Mouse (Mus musculus) WW6 (cell line): Measurements from ENCODE around the gene H3f3a.

ENCODE experiments used
- DNase-seq: peaks from one replicate; pipeline ENCODE4 v3.0.0-alpha.2; 2013; ENCODE audit warnings: low read depth, low spot score

H3f3a gene

DNA sequence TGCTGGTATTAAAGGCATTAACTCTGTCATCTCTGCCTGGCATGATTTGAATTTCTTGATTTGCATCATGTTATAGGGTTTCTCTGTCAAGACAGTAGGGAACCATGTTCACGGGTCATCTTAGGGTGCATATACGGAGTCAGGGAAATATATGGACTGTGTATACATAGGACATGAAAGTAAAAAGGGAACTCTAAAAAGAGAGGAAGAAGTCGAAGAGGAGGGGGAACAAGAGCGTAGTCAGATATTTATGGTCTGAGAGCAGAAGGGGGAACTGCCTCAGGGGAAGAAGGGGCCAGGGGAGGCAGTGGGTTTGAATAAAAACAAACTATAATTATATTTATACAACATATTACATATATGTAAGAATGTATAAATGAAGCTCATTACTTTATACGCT lies 8.5 kb upstream of the H3f3a start:
- DNase-seq = no peak

- no peak for DNase-seq
Observed at GRCm38 (mm10) chr1:180821101-180821500, 7.4 kb upstream of the H3f3a start.

- no peak for DNase-seq
Observed at GRCm38 (mm10) chr1:180818000-180818399, 4.3 kb upstream of the H3f3a start.

GRCm38 (mm10) chr1:180815371-180816024 lies 1.8 kb upstream of the H3f3a start:
- DNase-seq = no peak

GRCm38 (mm10) chr1:180813409-180813884 lies 296 bp downstream of the H3f3a start:
- peak; percentile 61 for DNase-seq

DNA sequence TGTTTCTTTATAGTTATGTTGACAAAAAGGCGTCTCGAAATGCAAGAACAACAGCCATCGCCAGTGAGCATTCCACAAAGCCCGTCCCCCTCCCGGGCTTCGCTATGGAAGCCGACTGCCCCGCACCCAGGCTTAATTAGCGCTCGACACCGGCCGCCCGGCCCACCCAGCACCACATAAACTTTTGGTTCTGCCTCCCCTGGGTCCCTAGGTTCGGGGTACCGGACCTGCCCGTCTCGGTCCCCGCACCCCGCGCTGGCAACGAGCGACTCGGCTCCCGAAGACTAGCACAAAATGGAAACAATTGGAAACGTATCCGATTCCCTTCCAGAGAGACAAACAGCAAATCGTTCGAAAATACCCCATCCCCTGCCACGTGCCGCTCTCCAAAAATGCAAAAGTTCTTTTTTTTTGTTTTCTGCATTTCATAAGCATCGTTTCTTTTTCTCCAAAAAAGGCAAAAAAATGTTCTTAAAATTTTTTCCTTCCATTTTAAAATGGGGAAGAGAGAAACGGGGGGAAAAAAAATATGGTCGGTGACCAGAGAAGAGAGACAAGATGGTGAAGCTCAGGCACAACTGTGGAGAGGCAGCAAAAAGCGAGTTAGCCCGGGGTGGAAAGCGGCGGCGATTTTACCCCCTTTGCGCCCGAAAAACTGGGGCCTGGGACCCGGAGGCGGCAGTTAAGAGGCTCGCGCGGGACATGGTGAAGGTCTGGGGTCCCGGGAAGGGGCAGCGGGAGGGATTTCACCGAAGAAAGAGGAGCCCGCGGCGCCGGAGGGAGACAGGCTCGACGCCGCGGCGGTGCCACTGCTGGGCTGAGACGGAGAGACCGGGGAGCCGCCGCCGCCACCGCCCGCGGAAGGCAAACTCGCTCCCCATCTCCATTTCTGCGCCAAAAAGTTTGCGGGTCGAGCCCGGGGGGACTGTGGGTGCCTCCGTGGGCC lies 1.0 kb downstream of the H3f3a start:
- DNase-seq = no peak

GRCm38 (mm10) chr1:180811596-180812462 lies 1.9 kb downstream of the H3f3a start:
- no peak for DNase-seq

GRCm38 (mm10) chr1:180810976-180811375 lies 2.8 kb downstream of the H3f3a start:
- no peak for DNase-seq

GRCm38 (mm10) chr1:180808831-180809230 lies 4.9 kb downstream of the H3f3a start:
- DNase-seq = no peak

- no peak for DNase-seq
Observed at GRCm38 (mm10) chr1:180803881-180804280, 9.9 kb downstream of the H3f3a start.

- no peak for DNase-seq
Observed at GRCm38 (mm10) chr1:180801466-180801994, 12.2 kb downstream of the H3f3a start.

DNA sequence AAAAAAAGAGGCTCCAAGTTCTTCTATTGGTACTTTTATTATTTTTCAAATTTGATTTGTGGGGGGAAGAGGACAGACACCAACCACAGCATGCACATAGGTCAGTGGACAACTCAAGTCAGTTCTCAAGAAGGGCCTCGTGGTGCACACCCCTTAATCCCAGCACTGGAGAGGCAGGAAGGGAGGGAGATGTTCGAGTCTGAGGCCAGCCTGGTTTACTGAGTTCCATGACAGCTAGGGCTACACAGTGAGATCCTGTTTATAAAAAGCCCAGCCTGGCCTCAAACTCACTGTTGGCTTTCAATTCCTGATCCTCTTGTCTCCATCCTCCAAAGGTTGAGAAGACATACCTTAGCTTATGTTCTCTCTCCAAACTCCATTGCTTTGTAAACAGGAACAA lies 12.9 kb downstream of the H3f3a start:
- no peak for DNase-seq

GRCm38 (mm10) chr1:180800022-180800421 lies 13.7 kb downstream of the H3f3a start:
- DNase-seq = no peak

GRCm38 (mm10) chr1:180799253-180799652 lies 14.5 kb downstream of the H3f3a start:
- no peak for DNase-seq

GRCm38 (mm10) chr1:180798660-180799059 lies 15.1 kb downstream of the H3f3a start:
- DNase-seq = no peak

DNA sequence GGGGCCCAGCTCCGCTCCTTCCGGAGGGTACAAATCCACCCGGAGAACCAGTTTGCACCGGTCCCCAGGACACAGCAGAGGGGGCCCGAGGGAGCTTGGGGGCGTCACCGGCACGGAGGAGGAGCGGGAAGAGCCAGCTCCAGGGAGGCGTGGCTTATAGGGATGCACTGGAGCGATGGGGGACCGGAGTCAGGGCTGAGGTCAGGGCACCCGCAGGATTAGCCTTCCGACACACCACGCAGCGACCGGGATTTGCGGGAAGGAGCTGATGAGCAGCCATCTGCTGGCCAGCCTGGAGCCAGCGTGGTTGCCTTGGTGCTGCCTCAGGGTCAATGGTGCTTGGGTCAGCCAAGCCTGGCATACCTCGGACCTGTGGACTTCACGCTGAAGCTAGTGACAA lies 19.6 kb downstream of the H3f3a start:
- DNase-seq = no peak

DNA sequence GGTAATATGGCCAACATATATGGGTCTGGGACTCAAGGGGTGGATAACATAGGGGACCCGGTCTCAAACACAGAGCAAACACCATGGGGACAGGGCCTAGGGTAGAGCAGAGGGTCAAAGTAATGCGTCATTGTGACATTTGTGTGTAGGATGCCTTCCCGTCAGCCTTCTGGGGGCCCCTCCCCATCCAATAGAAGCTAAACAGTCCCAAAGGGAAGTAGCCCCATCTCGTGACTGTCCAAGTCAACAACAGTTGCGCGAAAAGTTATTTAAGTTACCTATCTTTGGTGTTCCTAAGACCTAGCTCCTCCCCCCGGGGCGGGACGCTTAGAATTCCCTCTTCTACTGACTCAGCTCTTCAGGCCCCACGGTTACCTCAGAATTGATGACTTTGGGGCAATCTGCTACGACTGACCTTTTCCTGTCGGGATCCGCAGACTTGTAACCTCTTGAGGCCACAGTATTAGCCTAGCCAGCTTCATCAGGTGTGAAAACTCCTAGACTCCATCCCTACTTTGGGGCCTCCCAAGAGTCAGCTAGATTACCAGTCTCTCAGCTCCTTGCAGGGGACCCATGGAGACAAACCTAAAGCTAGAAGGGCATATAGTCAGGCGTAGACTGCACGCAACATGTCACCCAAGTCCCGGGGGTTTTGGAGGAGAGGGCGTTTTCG lies 20.2 kb downstream of the H3f3a start:
- DNase-seq = no peak

GRCm38 (mm10) chr1:180792814-180793213 lies 20.9 kb downstream of the H3f3a start:
- DNase-seq = no peak

DNA sequence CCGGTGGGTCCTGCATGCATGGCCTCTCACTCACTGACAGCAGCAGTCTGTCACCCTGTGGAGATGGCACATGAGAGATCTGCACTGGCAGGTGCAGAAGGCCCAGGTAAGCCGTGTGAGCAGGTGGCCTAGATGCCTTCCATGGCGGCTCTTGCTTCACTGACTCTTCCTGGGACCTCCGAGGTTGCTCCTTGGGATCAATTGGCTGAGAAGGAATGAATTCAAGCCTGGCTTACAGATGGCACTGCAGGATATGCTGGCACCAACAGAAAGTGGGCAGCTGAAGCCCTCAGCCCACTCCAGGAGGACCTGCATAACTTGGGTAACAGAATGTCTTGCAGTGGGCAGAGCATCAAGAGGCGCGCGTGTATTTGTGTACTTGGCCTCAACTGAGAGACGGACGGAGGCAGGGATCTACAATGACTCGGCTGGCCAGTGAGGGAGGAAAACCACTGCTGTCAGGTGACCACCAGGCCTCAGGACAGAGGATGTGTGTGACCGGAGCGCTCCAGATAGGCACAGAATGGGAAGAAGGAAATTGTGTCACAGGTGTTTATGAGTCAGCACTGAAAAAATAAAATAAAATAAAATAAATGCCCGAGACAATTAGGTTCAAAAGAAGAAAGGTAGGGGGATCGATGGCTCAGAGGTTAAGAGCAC lies 21.8 kb downstream of the H3f3a start:
- DNase-seq = no peak

DNA sequence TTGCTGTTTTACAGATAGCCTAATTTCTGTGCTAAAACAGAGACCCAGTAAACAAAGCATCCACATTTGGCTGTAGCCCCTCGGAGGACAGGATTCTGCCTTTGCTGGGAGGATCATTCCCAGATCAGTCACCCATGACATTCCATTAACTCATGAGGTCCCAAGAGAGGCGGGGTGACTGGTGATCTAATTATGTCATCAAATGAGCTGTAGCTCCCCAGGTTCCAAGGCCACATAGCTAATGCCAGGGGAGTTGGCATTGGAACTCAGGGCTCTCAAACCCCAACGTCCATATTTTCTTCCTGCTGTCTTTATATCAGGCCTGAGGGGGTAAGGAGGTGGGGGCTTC lies 30.2 kb downstream of the H3f3a start:
- DNase-seq = no peak
